Mouse (Mus musculus): ENCODE data around the gene Ang6. TPM values are rescaled to one million over a fixed set of nuclear protein-coding genes. Genes with fewer than 3 reads are reported as not detected.

The Ang6 gene
- polyA plus RNA-seq (2012): not detected in 2 replicates

GRCm38 (mm10) chr14:44002169-44002568 lies at the start of gene Ang6:
Gene Ang6 (minus strand): TSS chr14:44002269.

GRCm38 (mm10) chr14:43956769-43957168 lies 45.3 kb downstream of the Ang6 start, which contains the start of gene Ang5:
Gene Ang5 (plus strand): TSS chr14:43957069.

Other genes with a start within 250 kb of the Ang6 start
- not detected in 2 replicates for gene Gm8180, start 217.5 kb downstream of the Ang6 start, polyA plus RNA-seq (2012)
- 0.12 and 0.15 TPM in 2 replicates for gene Ear1, start 126.8 kb downstream of the Ang6 start, polyA plus RNA-seq (2012)
- gene Ear10, start 78.7 kb downstream of the Ang6 start, polyA plus RNA-seq (2012): not detected in 2 replicates
- gene Gm8113, start 76.9 kb downstream of the Ang6 start, polyA plus RNA-seq (2012): 0.29 and 0.31 TPM in 2 replicates
- gene Ang5, start 45.2 kb downstream of the Ang6 start, polyA plus RNA-seq (2012): not detected in 2 replicates
- gene Ear2, start 100.4 kb upstream of the Ang6 start, polyA plus RNA-seq (2012): 0.19 and 1.2 TPM in 2 replicates
- gene Gm3327, start 121.6 kb upstream of the Ang6 start, polyA plus RNA-seq (2012): not detected in 2 replicates
- gene Gm8212, start 195.4 kb upstream of the Ang6 start, polyA plus RNA-seq (2012): not detected in 2 replicates
- not detected in 2 replicates for gene 4930503E14Rik, start 211.0 kb upstream of the Ang6 start, polyA plus RNA-seq (2012)